Mouse (Mus musculus): Measurements from ENCODE around the gene Elf1. TPM values are rescaled to one million over a fixed set of nuclear protein-coding genes. Genes with fewer than 3 reads are reported as not detected.

Elf1 gene
- total and polyA plus RNA-seq, 3 experiments: 21.5 to 43.1 (median 24.2) TPM

GRCm38 (mm10) chr14:79486993-79487731 is 6.2 kb downstream of the Elf1 start:
- H3K27ac ChIP-seq (ENCODE audit: control insufficient read depth, low read depth, low read length): peak overlapping the region; percentile 28
- H3K79me2 ChIP-seq (ENCODE audit: control insufficient read depth, insufficient read depth, low read length, poor library complexity): peaks cover 3% of the 10 kb centered on the region; the same call in 1 of the 2 replicates
- H3K4me1 ChIP-seq (ENCODE audit: control insufficient read depth in 1 of 2, insufficient read depth in 2 of 2, low read length in 2 of 2): peaks cover 0 to 8% of the 10 kb centered on the region in 2 experiments; a peak in 2 of 4 replicates
- no peaks in the 10 kb centered on the region for H3K9me3 ChIP-seq (replicated peaks; ENCODE audit: insufficient read depth, low read length)
- peak overlapping the region; percentile 65 for H3K9ac ChIP-seq (ENCODE audit: control insufficient read depth, low read depth, low read length, poor library complexity, severe bottlenecking)
- peak; percentile 81 for DNase-seq (ENCODE audit: low read depth, low spot score)
- H3K27me3 ChIP-seq (ENCODE audit: control insufficient read depth in 1 of 2, insufficient read depth in 2 of 2, low read length in 2 of 2): no peaks in the 10 kb centered on the region
- H3K36me3 ChIP-seq (ENCODE audit: control insufficient read depth in 1 of 2, insufficient read depth in 2 of 2, low read length in 2 of 2): peaks cover 0 to 7% of the 10 kb centered on the region in 2 experiments; a peak in 2 of 4 replicates
- H3K4me3 ChIP-seq (ENCODE audit: control insufficient read depth in 1 of 2, insufficient read depth in 1 of 2, low read depth in 2 of 2, low read length in 2 of 2): peak overlapping the region; percentile 78 to 81
- no peak for TF ChIP-seq TAL1 (IDR thresholded peaks at IDR 0.05; ENCODE audit: low read length)
- no peak; the same call in 1 of the 2 replicates for TF ChIP-seq RAD21 (IDR thresholded peaks at IDR 0.05; ENCODE audit: low read depth, low read length)
- TF ChIP-seq USF2 (IDR thresholded peaks at IDR 0.05; ENCODE audit: borderline replicate concordance in 1 of 2, insufficient read depth in 1 of 2, low read depth in 1 of 2, low read length in 2 of 2): peak in 1 of 2 experiments; percentile 75; a peak in 3 of 4 replicates
- TF ChIP-seq MXI1 (IDR thresholded peaks at IDR 0.05; ENCODE audit: low read depth, low read length): peak; percentile 85
- TF ChIP-seq ETS1 (IDR thresholded peaks at IDR 0.05; ENCODE audit: low read depth, low read length): peak; percentile 45; the same call in 1 of the 2 replicates
- no peak for TF ChIP-seq CHD1 (IDR thresholded peaks at IDR 0.05; ENCODE audit: low read depth, low read length)
- TF ChIP-seq HCFC1 (IDR thresholded peaks at IDR 0.05; ENCODE audit: low read depth, low read length): peak; percentile 57
- no peak for TF ChIP-seq UBTF (IDR thresholded peaks at IDR 0.05; ENCODE audit: borderline replicate concordance, insufficient read depth, low read depth, low read length)
- no peak for TF ChIP-seq MEF2A (IDR thresholded peaks at IDR 0.05; ENCODE audit: extremely low read depth, insufficient replicate concordance, low read depth, low read length, poor library complexity, severe bottlenecking)
- no peak for TF ChIP-seq JUND (IDR thresholded peaks at IDR 0.05; ENCODE audit: low read depth, low read length)
- no peak for TF ChIP-seq ZMIZ1 (IDR thresholded peaks at IDR 0.05; ENCODE audit: low read depth, low read length)
- TF ChIP-seq POLR2A (IDR thresholded peaks at IDR 0.05; ENCODE audit: control insufficient read depth in 1 of 2, insufficient read depth in 1 of 2, low read depth in 1 of 2, low read length in 2 of 2, poor library complexity in 1 of 2): no peak
- TF ChIP-seq POLR2AphosphoS2 (IDR thresholded peaks at IDR 0.05; ENCODE audit: low read length): no peak
- TF ChIP-seq BHLHE40 (IDR thresholded peaks at IDR 0.05; ENCODE audit: borderline replicate concordance, low read depth, low read length): peak; percentile 79; the same call in 1 of the 2 replicates
- TF ChIP-seq NRF1 (IDR thresholded peaks at IDR 0.05; ENCODE audit: insufficient read depth, low read depth, low read length, poor library complexity, severe bottlenecking): peak; percentile 37; the same call in 1 of the 2 replicates
- peak; percentile 95 for TF ChIP-seq MAX (IDR thresholded peaks at IDR 0.05; ENCODE audit: low read length)
- TF ChIP-seq GABPA (IDR thresholded peaks at IDR 0.05; ENCODE audit: low read depth, low read length): no peak
- TF ChIP-seq CHD2 (IDR thresholded peaks at IDR 0.05; ENCODE audit: low read length): no peak
- peak; percentile 81 for TF ChIP-seq SIN3A (IDR thresholded peaks at IDR 0.05; ENCODE audit: low read length)
- no peak for TF ChIP-seq MYB (IDR thresholded peaks at IDR 0.05; ENCODE audit: low read depth, low read length)
- no peak for TF ChIP-seq EP300 (IDR thresholded peaks at IDR 0.05; ENCODE audit: low read depth in 1 of 2, low read length in 2 of 2)
- peak; percentile 60; the same call in 1 of the 2 replicates for TF ChIP-seq MYC (IDR thresholded peaks at IDR 0.05; ENCODE audit: low read depth, low read length)
- peak; percentile 35; the same call in 1 of the 2 replicates for TF ChIP-seq GATA1 (IDR thresholded peaks at IDR 0.05; ENCODE audit: low read depth, low read length)
- peak; percentile 47; the same call in 1 of the 2 replicates for TF ChIP-seq TBP (IDR thresholded peaks at IDR 0.05; ENCODE audit: low read depth, low read length)
- peak; percentile 41 to 62 (median 43); a peak in 3 of 6 replicates for TF ChIP-seq CTCF (IDR thresholded peaks at IDR 0.05 in 2 of 3, conservative IDR thresholded peaks at IDR 0.05 in 1 of 3; ENCODE audit: control insufficient read depth in 1 of 3, insufficient read depth in 1 of 3, low read depth in 2 of 3, low read length in 3 of 3, poor library complexity in 1 of 3, severe bottlenecking in 1 of 3)
- no peak for TF ChIP-seq ZNF384 (IDR thresholded peaks at IDR 0.05; ENCODE audit: low read depth, low read length)
- TF ChIP-seq POLR2AphosphoS5 (IDR thresholded peaks at IDR 0.05; ENCODE audit: borderline replicate concordance, low read depth, low read length): no peak
- TF ChIP-seq ZC3H11A (IDR thresholded peaks at IDR 0.05; ENCODE audit: low read depth, low read length): no peak
- peak; percentile 14; the same call in 1 of the 2 replicates for TF ChIP-seq TCF12 (IDR thresholded peaks at IDR 0.05; ENCODE audit: low read depth, low read length)
- no peak for TF ChIP-seq KAT2A (conservative IDR thresholded peaks at IDR 0.05; ENCODE audit: low read depth, low read length)
- no peak for TF ChIP-seq MAZ (IDR thresholded peaks at IDR 0.05; ENCODE audit: low read depth, low read length)
- TF ChIP-seq RCOR1 (IDR thresholded peaks at IDR 0.05; ENCODE audit: low read depth, low read length): no peak
- TF ChIP-seq ELF1 (IDR thresholded peaks at IDR 0.05; ENCODE audit: low read depth, low read length): no peak
- TF ChIP-seq ZKSCAN1 (IDR thresholded peaks at IDR 0.05; ENCODE audit: low read depth, low read length): no peak
- no peak for TF ChIP-seq E2F4 (IDR thresholded peaks at IDR 0.05; ENCODE audit: borderline replicate concordance, low read depth, low read length)

Data from MEL (cell line).